Mouse (Mus musculus) thymus, postnatal 14 days (tissue): ENCODE data around the gene Gm5799.
"Not testable (repeated sequence)": the region's sequence is repeated elsewhere in the genome, so short reads cannot be mapped to it uniquely, and the experiment has no call there.

Source experiments
- DNase-seq: peaks from one replicate; pipeline ENCODE4 v3.0.0; 2021

The Gm5799 gene

DNA sequence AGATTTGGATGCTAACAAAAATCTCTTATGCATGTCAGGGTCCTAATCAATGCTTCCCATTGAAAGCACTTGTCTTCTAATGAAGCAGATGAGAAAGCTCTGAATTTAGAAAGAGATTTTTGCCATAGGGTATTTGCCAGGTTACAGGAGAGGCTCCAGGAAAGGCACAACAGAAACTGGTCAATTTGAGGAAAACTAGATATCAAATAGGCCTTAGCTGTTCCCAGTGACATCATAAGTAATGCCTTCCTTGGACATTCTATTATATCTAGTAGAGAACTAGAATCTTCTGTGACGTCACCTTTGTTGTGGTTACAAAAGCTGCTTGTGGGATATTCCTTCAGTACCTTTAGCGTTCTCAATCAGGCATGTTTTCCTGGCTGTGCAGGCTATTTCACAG is at the start of gene Gm5799:
Gm5799 (plus strand) TSS at position 301 of the 400 bp plus-strand sequence.
- DNase-seq = not testable (repeated sequence)

- DNase-seq = not testable (repeated sequence)
Measured at GRCm38 (mm10) chr14:43531052-43532010, 12.0 kb upstream of the Gm5799 start.

GRCm38 (mm10) chr14:43532011-43532383 is 11.4 kb upstream of the Gm5799 start:
- not testable (repeated sequence) for DNase-seq

- not testable (repeated sequence) for DNase-seq
Measured at GRCm38 (mm10) chr14:43532387-43532786, 11.0 kb upstream of the Gm5799 start.

- not testable (repeated sequence) for DNase-seq
Measured at GRCm38 (mm10) chr14:43538144-43538543, 5.2 kb upstream of the Gm5799 start.

- DNase-seq = not testable (repeated sequence)
Measured at GRCm38 (mm10) chr14:43546281-43546680, 2.9 kb downstream of the Gm5799 start.

- DNase-seq = not testable (repeated sequence)
Measured at GRCm38 (mm10) chr14:43552271-43552670, 8.9 kb downstream of the Gm5799 start.

- not testable (repeated sequence) for DNase-seq
Measured at GRCm38 (mm10) chr14:43577969-43578368, 34.6 kb downstream of the Gm5799 start.

DNA sequence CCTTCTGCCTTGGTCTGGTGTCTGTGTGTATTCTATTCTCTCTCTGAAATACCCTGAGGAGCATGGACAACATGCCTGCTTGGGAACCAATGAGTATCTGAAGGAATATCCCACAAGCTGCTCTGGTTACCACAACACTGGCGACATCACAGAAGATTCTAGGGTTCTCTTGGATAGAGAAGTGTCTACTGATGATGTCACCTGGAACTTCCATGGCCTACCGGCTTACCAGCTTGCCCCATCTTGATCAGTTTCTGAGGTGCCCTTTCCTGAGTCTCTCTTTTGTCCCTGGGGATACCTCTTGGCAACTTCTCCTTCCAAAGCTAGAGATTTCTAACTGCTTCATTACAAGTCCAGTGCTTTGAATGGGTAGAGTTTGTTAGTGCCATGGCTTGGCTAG is 35.7 kb downstream of the Gm5799 start, which contains the start of gene Gm17654:
Gm17654 (minus strand) TSS at position 101 of the 400 bp plus-strand sequence.
- DNase-seq = not testable (repeated sequence)
